Mouse (Mus musculus): ENCODE results near the gene Sprr2a2.
"Not testable (repeated sequence)": the region's sequence is repeated elsewhere in the genome, so short reads cannot be mapped to it uniquely, and the experiment has no call there.

GRCm38 (mm10) chr3:92219031-92219430 lies 3.3 kb downstream of the Sprr2a2 start:
- TF ChIP-seq CTCF (IDR thresholded peaks at IDR 0.05); POLR2A (IDR thresholded peaks at IDR 0.05; ENCODE audit: insufficient read depth, low read depth, low read length): not testable (repeated sequence)

Data from heart, adult 2 months (tissue).